Mouse (Mus musculus) neutrophil, adult 5-6 weeks (primary cell): ENCODE data around the gene Epha2. TPM values are rescaled to one million over a fixed set of nuclear protein-coding genes. Genes with fewer than 3 reads are reported as not detected.

Experiments
- ATAC-seq: fragments of 151-379, 151-347 bp; 2 replicates; pipeline ENCODE4 v1.8.0; 2017; ENCODE audit warnings: mild to moderate bottlenecking, moderate TSS enrichment; ENCODE audit not compliant: insufficient number of reproducible peaks, poor library complexity, low FRiP score, severe bottlenecking; ENCODE audit errors: extremely low read depth
- total RNA-seq: library from RNA; stranded (forward); fragments of 200-1000 nt; gene quantifications from 2 replicates; pipeline ENCODE4 v1.2.3, GENCODE M21; 2017

Gene Epha2
- total RNA-seq, 1 experiment from 2014 or later: 1.2 TPM

- no peak for ATAC-seq
Measured at GRCm38 (mm10) chr4:141316498-141317180, 15.6 kb downstream of the Epha2 start.

DNA sequence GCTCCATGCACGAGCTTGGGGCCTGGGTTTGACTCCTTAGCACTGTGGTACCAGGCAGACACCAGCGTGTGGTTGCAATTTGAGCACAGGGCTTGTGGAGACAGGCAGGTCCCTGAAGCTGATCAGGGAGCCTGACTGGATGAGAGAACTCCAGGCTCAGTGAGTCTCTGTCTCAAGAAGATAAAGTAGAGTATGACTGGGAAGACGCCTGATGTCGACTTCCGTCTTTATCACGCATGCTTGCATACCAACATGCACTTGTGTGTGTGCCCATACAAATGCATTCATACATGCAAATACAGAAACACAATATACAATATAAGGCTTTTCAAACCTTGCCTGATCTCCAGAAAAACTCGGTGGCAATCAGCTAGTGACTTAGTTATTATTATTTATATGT is 16.9 kb downstream of the Epha2 start:
- ATAC-seq: no peak

DNA sequence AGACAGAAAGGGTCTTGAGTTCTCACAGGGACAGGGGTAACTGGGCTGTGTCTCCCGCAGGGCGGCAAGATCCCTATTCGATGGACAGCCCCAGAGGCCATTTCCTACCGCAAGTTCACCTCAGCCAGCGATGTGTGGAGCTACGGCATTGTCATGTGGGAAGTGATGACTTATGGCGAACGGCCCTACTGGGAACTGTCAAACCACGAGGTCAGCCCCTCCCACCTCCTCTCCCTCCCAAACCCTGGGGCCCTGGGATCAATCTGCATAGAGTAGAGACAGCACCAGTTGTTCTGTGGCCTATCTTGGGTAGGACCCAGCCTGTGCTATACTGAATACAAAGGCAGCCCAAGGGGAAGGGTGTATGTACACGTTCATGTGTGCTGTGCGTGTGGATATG is 21.5 kb downstream of the Epha2 start:
- ATAC-seq: no peak

GRCm38 (mm10) chr4:141324771-141325191 is 23.7 kb downstream of the Epha2 start:
- no peak for ATAC-seq

GRCm38 (mm10) chr4:141325636-141326035 is 24.6 kb downstream of the Epha2 start:
- no peak for ATAC-seq

DNA sequence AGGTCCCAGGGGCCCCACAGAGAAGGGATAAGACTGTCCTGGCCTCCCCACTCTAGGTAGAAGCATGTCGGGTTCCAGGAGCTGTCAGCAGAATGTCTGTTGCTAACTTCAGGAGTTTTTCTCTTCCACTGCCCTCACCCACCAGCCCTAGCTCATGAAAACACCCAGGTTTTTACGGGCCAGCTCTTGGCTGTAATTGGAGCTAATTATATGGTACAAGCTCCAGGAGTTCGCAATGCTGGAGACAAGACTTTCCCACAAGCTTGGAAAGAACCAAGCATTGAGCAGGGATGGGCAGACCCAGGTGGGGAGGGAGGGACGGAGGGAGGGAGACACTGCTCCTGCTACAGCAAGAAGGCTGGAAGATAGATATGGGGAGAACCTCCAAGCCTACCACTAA is 26.0 kb downstream of the Epha2 start:
- no peak for ATAC-seq

DNA sequence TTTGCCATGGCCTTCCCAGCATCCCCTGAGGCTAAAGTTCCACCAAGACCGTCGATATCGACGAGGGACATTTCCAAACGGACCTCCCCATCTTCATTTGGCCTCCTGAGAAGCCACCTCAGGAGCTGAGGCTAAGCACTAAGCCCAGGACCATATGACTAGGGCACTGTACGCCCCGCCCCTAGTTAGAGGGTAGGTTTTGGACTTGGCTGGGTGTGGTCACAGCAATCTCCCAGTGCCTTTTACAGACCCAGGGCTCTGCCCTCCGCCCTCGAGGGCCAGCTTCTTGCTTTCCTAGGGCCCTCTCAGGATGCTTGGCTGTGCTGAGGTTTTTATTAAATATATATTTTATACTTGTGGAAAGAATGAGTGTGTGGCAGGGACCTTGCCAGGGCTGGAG is 27.7 kb downstream of the Epha2 start:
- ATAC-seq: no peak

DNA sequence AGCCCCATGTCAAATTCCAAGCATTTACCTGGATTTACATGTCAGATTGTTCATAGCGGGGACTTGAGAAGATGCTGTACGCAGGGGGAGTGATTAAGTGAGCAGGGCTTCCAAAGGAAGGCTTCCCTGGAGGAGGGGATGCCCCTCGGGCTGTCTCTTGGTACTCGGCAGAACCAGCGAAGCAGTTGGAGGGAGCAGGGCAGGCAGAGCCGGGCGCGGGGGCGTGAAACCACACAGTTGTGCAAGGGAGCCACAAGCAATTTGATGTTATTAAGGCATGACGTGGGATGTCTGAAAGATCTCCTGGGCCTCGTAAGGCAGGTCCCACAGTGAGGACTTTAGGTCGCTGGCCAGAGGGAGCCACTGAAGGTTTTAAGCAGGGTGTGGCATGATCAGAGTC is 28.9 kb downstream of the Epha2 start:
- ATAC-seq: no peak

DNA sequence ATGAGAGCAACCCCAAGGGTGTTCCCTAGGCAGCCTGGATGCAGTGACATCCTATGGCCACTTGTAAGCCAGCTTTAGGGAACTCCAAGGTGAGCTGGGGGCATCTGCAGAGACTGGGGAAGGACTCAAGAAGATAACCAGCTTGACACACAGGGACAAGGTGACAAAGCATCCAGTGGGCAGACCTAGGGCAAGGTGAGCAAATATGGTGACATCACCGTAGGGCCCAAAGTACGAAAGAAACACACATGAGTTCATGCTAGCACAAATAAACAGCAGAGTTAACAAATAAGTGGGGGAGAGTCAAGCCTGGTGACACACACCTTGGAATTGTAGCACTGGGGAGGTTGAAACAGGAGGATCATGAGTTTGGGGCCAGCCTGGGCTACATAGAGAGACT is 30.4 kb downstream of the Epha2 start:
- no peak for ATAC-seq

DNA sequence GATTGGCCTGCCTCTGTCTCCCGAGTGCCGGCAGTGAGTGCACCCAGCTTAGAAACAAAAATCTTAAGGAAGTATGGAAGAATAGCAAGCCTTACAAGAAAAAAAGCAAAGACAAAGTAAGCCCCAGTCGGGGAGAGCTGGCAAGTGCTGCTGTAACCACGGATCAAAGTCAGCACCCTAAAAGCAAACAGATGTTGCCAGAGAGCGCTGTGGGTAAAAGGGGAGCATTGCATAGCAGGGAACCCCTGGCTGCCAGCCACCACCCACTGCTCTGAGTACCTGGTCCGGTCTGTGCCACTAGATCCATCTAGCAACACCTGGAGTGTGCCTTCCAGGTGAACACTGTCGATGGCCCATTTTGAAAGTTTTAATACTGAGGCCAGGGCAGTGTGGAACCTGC is 31.2 kb downstream of the Epha2 start:
- no peak for ATAC-seq

DNA sequence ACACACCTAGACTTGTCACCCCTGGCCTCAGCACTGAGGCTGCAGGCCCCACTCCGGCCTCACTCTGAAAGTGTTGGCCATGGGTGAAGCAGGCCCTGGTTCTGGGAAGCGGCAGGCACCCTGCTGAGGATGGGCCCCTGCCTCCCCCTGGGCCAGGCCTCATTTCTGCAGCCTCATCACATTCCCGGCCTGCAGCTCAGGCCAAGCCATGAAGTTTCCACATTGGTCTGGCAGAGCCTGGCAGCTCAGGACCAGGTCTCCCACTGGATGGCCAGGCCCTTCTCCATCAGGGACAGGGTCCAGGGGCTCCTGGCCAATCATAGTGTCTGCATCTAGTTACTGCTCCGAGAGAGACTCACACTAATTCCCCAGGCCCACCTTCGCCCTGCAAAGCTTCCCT is 33.7 kb downstream of the Epha2 start:
- ATAC-seq: no peak

GRCm38 (mm10) chr4:141335263-141335796 is 34.3 kb downstream of the Epha2 start:
- ATAC-seq: no peak

DNA sequence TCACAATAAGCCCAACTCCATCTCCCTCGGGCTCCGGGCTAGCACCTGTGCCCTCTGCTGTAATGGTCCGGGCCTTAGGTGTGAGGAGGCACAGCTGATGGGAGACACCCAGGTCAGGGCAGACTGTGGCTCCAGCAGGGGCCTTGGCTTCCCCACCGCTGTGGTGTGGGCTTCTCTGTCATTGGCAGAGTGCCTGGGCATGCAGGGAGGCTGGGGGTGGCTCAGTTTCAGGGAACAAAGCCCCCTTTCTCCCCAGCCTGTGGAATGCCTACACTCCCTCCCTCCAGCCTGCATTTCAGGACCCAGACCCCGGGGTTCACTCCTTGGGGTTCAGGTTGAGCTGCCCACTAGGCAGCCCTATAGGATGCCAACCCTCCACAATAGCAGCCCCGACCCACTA is 35.2 kb downstream of the Epha2 start:
- ATAC-seq: no peak

DNA sequence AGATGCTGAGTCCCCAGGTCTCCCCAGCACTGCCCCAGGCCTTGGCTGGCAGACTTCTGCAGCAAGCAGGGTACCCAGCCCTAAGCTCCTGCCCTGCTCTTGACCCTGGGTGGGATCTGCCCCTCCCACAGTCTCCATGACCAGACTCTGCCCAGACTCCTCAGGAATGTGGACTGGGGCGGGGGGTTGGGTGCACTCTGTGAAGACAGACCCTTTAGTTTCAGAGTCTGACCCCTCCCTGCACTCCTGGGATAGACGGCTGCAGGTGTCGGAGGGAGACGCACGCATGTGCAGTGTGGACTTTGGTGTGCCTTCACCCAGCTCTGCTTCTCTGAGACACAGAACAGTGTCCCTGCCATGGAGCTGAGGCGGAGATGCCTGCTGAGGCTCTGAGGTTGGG is 36.9 kb downstream of the Epha2 start:
- no peak for ATAC-seq

- ATAC-seq: no peak
Measured at GRCm38 (mm10) chr4:141338853-141339252, 37.8 kb downstream of the Epha2 start.

DNA sequence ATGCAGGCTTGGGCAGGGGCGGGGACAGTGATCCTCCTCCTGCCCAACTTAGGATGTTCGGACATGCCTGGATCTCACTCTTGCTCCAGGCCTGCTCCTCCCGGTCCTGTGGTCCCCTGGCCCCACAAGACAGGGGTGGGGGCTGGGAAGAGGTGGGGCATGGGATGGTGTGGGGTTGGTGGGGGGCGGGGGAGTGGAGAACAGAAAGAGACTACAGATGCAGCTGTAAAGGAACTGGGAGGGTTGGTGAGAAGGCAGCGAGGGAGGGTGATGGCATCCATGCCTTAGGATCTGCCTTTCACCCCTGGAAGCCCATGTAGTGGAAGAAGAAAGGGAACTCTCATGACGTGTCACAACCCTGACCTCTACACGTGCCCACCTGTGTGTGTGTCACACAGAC is 40.4 kb downstream of the Epha2 start:
- no peak for ATAC-seq

GRCm38 (mm10) chr4:141343515-141343914 is 42.5 kb downstream of the Epha2 start:
- ATAC-seq: no peak

- no peak for ATAC-seq
Measured at GRCm38 (mm10) chr4:141345219-141345618, 44.2 kb downstream of the Epha2 start.

DNA sequence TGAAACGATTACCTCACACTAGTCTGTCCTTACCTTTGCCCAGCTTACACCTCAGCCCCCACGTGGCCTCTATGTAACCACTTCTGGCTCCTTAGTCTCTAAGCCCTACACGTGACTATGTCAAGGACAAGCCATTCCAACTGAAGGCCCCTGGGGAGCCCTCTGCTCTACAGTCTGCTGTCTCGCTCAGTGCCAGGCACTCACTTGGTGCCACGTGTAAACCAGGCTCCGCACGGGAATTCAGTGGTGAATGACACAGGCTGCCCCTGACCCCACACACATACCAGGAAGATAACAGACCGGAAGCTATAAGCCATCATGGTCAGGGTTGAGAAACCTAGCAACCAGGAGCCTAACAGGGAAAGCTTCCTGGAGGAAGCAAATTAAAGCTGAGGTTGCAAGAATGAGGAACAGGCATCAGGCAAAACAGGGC is 46.3 kb downstream of the Epha2 start:
- no peak for ATAC-seq

- ATAC-seq: no peak
Measured at GRCm38 (mm10) chr4:141348616-141349015, 47.6 kb downstream of the Epha2 start.

GRCm38 (mm10) chr4:141350015-141350414 is 49.0 kb downstream of the Epha2 start:
- no peak for ATAC-seq
